Mouse (Mus musculus) heart, postnatal 0 days (tissue): ENCODE data around the gene Ptchd1.

Experiments used
- CTCF ChIP-seq: IDR thresholded peaks from 2 replicates; pipeline ENCODE4 v1.5.1; 2016; ENCODE audit warnings: antibody characterized with exemption, control low read depth, low read depth
- EP300 ChIP-seq: IDR thresholded peaks from 2 replicates; pipeline ENCODE4 v1.6.1; 2016; ENCODE audit warnings: antibody characterized with exemption, low read depth

- no peak for TF ChIP-seq CTCF
- TF ChIP-seq EP300 = no peak
Observed at GRCm38 (mm10) chrX:155594685-155595084, 28.9 kb downstream of the Ptchd1 start.
